Mouse (Mus musculus): Measurements from ENCODE around the gene Ostn.
"Not testable (repeated sequence)": the region's sequence is repeated elsewhere in the genome, so short reads cannot be mapped to it uniquely, and the experiment has no call there.

Ostn gene

DNA sequence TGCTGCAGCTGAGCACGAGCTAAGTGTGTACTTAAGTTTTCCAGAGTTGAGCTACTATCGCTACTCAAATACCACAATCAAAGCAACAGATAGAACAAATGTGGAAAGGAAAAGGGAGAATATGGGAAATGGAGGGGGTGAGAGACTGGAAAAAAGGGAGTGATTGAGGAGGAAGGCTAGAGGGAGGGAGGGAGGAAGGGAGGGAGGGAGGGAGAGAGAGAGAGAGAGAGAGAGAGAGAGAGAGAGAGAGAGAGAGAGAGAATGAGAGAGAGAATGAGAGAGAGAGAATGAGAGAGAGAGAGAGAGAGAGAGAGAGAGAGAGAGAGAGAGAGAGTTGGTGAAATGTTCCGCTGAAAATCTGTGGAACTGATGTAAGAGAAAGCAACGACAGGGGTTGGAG is at the start of gene Ostn:
Ostn (plus strand) TSS at position 301 of the 400 bp plus-strand sequence.
- DNase-seq (ENCODE audit: low spot score), result not testable (repeated sequence)

DNA sequence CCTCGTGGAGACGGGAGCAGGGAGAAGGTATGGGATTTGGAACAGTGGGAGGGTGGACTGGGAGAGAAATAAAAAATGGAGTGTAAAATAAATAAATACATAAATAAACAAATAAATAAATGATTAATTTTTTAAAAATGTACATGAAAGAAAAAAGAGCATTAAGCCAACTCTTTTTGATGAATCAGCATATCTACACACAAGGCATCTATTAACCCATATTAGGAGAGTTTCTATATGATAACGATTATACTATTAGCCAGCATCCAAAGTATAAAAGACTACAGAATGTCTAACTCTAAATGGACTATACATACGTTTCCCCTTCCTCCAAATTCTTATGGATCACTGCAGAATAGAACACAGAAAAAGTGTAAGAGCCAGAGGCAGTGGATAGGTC is 38.5 kb upstream of the Ostn start:
- no peak for DNase-seq (ENCODE audit: low spot score)

DNA sequence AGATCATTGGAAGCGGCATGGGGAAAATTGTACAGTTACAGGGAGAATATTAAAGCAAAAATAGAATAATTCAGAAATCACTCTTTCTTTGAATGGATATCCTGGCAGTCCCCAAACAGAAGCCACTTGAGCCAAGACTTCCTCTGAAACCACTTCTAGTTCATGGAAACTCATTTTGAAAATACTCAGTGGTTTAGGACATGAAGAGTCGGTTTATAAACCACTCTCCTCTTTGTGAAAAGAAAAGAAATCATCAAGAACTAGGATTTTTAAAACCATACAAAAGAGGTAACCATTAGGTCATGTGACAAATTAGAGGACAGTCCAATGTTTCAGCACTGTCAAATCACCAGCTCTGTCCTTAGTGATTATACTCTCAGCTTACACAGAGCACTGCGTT is 19.9 kb upstream of the Ostn start:
- DNase-seq (ENCODE audit: low spot score), result no peak

DNA sequence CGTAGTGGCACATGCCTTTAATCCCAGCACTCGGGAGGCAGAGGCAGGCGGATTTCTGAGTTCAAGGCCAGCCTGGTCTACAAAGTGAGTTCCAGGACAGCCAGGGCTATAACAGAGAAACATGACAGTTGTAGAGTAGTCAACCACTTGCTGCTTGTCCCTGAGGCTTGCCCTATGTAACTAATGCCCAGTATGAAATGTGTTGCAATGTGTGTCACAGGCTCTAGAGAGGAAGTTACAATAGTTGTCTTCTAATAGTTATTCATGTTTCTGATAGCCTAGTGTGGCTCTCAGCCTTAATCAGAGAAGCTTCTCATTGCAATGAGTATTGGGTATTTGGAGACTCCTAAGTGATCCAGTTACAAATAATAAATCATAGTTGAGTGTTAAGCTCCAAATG is 10.8 kb upstream of the Ostn start:
- no peak for DNase-seq (ENCODE audit: low spot score)

DNA sequence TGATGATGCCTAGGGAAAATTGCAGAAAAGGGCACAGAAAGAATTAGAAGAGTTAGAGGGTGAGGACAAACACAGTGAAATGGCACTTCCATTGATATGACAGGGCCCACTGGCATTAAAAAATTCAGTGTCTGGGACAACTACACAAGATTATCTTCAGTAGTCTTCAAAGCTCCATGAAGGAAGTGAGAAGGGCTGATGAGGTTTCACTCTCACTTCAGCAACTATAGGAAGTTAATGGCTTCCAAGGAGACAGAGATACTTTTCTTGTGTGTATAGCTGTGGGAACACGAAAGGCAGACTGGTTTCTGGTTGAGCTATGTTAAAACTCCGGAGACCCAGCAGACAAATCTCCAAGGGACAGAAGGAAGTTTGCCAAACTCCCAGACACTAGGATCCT is 10.4 kb upstream of the Ostn start:
- DNase-seq (ENCODE audit: low spot score), result no peak

DNA sequence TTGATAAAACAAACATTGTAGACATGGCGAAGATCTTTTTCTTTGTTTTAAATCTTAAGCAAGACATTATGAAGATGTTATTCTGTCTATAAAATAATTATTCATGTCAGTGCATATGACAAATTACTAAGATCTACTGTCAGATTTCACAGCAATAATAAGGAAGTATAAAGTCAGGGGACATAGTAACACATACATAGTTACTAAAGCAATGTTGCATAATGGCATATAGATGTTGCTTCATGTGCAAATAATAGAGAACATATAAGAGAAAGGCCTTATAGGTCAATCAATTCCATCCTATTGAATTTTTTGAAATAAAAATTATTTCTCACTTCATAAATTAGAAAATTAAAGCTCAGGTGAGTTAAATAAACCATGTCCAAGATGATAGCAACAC is 11.8 kb downstream of the Ostn start:
- DNase-seq (ENCODE audit: low spot score), result no peak

DNA sequence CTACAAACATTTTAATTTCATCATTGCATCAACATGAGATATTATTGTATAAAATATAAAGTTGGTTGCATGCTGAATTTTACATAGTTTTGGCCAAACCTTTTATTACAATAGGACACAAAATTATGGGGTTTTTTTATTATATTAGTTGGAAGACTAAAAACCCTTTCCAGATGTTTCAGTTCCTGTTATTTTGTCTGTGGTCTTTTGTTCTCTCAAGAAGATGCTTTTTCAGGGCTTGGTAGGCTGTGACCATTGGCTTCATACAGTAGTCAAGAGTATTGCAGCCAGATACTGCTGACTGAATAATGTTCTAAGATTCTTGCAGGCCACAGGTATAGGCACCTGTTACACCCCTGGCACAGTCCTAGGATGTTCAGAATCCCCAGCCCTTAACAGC is 14.8 kb downstream of the Ostn start:
- DNase-seq (ENCODE audit: low spot score), result no peak

DNA sequence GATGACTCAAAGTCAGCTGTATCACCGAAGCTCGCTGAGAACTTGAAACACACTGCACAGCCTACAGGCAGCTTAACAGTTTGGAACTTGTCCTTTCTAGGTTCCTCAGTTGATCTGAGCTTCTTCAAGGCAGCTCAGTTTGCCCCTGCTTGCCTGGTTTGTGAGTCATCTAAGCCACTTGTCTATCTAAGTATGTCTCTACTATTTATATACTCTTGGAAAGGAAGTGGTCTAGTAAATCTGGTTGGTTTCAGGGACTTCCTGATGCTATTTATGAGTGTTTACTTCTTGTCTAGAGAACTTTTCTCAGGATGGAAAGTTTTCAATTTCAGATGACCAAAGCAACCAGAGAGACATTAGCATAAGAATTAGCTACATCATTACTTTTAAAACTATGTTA is 19.2 kb downstream of the Ostn start:
- no peak for DNase-seq (ENCODE audit: low spot score)

DNA sequence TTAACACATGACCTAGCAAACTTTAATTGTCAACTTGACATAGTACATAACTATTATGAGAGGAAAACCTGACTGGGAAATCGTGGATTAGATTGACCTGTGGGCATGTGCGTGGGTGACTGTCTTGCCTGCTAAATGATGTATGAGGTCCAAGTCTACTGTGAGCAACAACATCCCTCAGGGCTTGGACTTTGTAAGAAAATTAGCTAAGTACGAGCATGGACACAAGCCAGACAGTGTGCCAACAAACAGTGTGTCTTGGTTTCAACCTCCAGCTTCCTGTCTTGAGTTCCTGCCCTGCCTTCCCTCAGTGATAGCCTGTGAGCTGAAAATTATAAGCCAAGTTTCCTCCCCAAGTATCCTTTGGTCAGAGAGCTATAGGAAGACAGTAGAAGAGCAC is 40.2 kb downstream of the Ostn start:
- no peak for DNase-seq (ENCODE audit: low spot score)

DNA sequence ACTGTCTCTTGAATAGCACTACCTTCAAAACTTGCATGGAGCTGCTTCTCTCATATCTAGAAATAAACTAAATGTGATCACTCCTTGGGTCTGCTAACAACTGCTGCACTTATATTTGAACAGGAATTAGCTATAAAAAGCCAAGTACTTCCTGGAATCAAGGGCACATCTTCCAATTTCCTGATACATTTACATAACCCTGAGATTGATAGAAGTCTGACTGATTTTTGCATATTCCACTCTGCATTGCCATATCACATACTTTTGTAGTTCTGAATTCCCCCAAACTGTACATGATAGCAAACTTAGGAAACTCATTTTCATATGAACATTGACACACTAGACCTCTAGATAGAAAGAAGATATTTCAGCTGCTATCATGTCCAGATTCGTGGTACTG is 41.1 kb downstream of the Ostn start:
- DNase-seq (ENCODE audit: low spot score), result no peak

DNA sequence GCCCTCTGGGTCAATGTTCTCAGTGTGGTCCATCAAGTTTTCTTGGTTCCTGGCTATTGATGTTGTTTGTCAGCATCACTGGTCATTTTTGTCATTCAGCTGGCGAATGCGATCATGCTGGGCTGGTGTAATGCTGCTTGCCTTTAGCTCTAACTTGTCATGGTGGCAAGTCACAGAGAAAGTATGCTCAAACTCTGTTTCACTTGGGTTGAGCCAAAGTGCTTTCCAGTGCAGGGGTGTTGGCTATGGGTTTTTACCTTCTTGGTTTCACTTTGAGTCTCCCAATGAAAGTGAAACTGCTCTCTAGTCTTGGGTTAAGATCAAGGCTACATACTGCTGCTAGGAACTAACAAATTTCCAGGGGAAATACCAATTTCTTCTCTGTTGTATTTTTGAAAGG is 41.9 kb downstream of the Ostn start:
- DNase-seq (ENCODE audit: low spot score), result no peak

DNA sequence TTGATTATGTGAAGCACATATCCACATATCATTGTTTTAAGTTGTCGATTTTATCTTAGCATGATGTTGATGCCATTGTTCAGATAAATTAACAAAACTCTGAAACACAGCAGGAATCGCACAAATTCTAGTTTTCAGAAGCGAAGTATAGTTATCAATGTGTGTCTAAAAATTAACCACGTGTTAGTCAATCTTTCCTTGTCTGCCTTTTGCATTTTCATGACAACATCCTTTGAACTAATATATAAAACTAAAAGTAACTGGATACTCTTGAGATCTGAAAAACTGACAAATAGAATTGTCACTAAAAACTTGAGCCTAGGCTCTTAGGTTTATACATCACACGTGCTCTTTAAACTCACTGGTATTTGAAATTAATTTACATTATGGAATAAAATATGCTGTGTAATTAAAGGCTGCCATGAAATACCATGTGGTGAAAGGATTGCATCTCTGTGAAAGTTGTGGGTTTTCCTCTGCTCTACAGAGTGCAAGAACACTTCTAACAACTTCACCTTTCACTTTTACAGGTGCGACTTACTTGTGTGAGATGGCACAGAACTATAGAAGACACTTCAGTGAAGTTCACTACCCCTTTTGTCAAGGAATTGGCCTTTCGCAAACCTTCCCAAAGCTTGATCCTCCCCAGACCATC is 42.7 kb downstream of the Ostn start:
- DNase-seq (ENCODE audit: low spot score), result no peak

DNA sequence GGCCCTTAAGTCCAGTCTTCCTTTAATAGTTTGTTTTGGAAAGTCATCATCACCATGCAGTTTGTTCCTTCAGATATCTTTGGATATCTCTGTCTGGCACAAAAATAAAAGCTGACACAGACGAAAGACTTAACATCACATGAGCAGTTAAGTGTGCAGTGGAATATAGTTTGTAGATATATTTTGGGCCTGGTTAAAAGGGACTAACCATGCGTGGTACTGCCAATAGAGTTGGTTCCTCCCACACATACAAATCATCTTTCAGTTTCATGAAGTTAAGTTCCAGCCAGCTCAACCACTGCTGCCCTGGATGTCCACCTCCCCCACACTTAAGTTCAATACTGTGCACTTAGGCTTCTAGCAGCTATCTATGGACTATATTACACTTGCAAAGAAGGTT is 47.2 kb downstream of the Ostn start:
- DNase-seq (ENCODE audit: low spot score), result no peak

DNA sequence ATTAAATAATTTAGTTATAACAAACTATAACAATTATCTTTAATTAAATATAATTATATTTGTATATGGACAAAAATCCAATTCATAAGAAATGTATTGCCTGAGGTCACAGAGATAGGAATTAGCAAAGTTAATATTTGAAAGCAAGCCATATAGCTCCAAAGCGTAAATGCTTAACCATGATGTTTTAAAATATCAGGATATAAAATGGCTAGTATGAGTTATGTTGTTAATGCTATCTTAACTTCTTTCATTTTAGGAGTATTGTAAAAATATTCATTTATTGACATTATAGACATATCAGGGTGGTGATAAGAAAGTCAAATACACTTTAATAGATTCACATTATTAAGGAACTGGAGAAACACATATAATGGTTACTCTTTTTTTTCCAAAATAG is 52.8 kb downstream of the Ostn start:
- no peak for DNase-seq (ENCODE audit: low spot score)

DNA sequence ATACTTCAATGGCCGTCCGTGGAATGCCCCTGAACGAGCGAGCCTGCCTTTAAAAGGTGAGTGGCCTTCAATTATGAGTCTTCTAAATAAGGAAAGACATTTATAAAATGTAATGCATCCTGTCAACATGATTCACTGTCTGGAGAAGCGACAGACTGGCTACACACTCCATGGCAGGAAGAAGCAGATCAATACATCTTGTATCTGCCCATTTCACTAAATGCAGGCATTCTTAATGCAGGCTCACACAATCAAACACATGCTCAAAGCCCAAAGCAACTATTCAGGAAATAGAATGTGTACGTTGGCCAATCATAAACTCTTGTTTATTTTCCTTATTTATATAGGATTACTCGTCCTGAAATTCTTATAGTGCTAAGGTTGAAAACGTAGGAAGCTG is 62.9 kb downstream of the Ostn start, which contains the start of gene Uts2b:
Uts2b (minus strand) TSS at position 49 of the 400 bp plus-strand sequence.
- DNase-seq (ENCODE audit: low spot score), result no peak

DNA sequence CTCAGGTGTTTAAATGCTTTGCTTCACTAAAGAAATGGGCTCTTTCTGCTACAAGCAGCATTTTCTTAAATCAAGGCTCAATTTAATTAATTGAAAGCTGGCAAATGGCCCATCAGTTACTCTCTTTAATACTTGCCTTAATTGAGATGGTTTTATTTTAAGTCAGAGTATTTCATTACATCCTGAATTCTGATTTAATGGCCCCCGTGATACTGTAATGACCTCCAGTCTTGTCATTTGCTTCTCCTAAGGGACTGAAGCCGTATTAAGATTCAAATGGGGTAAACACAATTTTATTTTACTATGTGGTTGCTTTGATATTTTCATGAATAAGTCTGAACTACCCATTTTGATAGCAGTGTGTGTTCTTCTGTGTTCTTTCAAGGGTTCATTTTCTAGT is 63.4 kb downstream of the Ostn start:
- DNase-seq (ENCODE audit: low spot score), result no peak

DNA sequence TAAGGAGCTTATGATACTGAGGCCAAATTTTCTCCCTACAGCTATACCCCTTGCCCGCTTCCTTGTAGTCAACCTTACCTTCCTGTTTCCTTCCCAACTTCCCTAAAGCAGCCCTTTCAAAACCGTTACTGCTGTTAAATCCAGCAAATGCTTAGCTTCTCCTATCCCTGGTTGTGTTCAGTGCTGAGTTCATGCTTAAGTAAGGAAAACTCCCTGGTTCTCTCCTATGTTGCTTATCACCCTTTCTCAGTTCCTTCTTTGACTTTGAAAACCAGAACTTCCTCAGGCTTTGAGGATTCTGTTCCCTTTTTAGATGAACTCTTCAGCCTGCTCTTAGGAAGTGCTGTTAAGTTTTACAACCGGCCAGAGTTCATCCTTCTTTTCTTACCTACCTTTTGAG is 66.8 kb downstream of the Ostn start:
- no peak for DNase-seq (ENCODE audit: low spot score)

DNA sequence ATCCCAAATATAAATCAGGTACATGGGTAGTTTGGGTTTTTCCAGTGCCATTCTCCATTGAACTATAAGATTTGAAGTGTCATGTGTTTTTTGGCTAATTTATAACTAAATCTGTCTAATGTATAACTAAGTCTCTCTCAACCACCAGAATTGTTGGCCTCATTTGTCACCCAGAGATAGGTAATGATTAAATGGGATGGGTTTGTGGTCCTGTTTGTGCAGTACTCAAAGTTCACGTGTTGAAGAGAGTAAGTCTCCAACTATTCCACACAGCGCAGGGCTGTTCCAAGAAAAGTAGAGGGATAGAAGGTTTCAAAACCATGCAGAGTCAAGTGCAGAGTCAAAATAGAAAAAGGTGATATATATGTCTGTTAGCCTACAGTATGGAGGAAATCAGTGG is 68.0 kb downstream of the Ostn start:
- no peak for DNase-seq (ENCODE audit: low spot score)

DNA sequence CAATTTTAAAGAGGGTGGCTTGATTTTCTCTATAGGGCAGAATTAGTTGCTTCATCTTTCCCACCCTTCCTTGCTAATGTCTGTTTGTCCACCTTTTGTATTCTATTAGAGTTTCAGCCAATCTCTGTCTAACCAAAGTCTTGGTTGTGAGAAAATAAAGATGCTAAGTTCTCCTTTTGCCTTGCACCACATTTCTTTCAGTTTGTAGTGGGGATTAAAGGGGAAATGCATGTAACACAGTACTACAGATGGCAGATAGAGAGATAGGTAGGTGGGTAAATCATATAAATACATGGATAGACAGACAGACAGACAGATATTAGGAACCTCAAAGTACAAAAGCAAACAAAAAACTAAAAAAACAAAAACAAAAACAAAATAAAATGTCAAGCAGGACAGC is 69.3 kb downstream of the Ostn start:
- DNase-seq (ENCODE audit: low spot score), result no peak

DNA sequence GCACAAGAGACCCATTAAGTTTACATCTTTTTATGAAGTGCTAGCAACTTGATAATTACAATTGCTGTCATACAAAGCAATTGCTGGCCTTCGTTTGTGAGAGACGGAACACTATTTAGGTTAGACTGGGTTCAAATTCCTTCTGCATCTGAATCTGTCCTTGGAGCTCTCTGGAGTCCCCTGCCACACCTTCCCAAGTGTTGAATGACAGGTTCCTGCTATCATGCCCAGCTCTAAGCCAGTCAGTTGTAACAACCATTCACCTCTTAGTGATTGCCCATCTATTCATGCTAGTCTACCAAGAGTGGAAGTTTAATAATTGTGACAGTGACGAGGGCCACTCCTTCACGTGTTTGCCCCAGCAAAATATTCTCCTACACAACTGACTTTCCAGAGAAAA is 74.9 kb downstream of the Ostn start:
- DNase-seq (ENCODE audit: low spot score), result no peak

DNA sequence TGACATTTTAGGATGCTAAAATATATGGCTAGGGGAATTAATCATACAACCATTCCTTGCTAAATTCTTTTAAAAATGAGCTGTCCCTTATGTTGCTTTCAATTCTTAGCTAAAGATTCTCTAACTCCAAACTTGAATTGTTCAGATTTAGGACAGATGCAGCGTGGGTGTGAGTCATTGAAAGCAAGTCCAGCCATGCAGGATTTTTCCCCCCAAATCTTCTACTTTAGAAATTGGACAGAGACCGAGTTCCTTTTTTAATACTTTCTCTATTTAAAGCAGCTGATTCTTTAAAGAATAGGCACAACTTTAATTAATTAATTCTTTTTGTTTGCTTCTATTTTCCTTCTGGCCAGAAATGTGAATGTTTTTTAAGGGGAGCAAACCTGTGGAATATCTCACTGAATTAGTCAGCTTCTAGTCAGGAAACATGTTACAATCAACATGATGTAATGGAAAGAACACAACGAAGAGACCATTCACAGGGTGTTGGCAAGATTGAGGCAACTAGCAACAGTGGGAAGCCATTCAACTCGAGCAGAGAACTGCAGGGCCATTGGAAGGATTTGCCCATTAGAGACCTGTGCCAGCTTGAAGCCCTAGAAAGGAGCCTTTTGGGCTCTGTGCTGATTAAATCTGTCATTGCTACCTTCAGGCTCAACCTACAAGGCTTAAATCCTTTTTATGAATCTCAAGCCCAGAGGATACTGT is 77.8 kb downstream of the Ostn start:
- DNase-seq (ENCODE audit: low spot score), result no peak

DNA sequence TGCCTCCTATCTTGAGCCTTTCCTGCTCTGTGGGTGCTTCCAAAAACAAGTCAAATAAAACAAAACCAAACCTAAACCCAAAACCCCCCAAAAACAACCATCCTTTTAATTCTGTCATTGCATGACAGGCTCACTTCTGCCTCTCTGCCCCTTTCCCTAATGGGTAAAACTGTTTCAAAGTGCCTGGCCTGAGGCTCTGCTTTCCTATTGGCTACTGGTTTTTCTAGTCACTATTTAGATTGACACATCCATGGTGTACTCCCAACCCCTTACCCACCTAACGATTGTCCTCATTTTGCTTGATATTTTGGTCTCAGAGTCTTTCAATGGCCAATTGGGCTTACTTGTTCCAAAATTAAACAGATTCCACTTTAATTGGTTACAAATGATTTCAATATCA is 78.4 kb downstream of the Ostn start:
- no peak for DNase-seq (ENCODE audit: low spot score)

DNA sequence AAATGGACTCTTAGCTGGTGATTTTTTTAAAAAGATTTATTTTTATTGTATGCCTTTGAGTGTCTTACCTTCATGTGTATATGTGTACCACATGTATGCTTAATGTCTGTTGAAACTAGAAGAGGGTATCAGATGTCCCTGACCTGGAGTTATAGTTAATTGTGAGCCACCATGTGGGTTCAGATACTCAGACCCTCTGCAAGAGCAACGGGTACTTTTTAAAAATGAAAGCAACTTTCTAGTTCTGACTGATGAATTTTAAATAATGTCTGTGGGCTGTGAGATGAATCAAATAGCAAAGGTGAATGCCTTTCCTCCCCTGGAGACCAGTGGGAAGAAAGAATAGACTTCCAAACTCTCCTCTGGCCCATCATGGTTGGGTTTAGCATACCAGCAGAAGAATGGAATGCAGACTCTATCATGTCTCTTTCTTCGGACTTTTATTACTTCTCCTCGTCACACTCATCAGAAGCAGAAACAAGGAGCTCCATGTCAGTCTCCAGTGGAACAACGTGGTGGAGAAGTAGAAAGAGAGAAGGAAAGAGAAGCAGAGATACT is 79.6 kb downstream of the Ostn start:
- DNase-seq (ENCODE audit: low spot score), result no peak

Data from urinary bladder, postnatal 10 days (tissue).